In genomic region chr4:63186281-63186870, GRCm38 (mm10) we compare ENCODE assay signal across 8 mouse cellular contexts. TPM values are rescaled to one million over a fixed set of nuclear protein-coding genes. Genes with fewer than 3 reads are reported as not detected.
DNase-seq lines count a peak whose midpoint lies in the region; ATAC-seq and TF ChIP-seq lines count a peak whose summit lies in the region.

No protein-coding gene starts in this region.

- TF ChIP-seq CTCF in kidney, adult 2 months (conservative IDR thresholded peaks at IDR 0.05; ENCODE audit: insufficient read depth, insufficient read length, low read depth, low read length): no peak
- TF ChIP-seq CTCF in layer of hippocampus, adult 2 months (conservative IDR thresholded peaks at IDR 0.05): no peak

- H3K27ac ChIP-seq in kidney, adult 2 months (ENCODE audit: insufficient read depth, low read depth, low read length): no peak overlapping the region
- H3K27ac ChIP-seq in hindbrain, embryonic 15.5 days (replicated peaks): no peak overlapping the region
- H3K27ac ChIP-seq in liver, embryonic 15.5 days (replicated peaks): peak overlapping the region; percentile 57; the same call in 1 of the 2 replicates
- no peak overlapping the region for H3K27ac ChIP-seq in neural tube, embryonic 13.5 days (replicated peaks)
- no peak overlapping the region for H3K27ac ChIP-seq in layer of hippocampus, adult 2 months

- no peaks in the 10 kb centered on the region for H3K9me3 ChIP-seq in hindbrain, embryonic 15.5 days
- no peaks in the 10 kb centered on the region for H3K9me3 ChIP-seq in liver, embryonic 15.5 days (replicated peaks)
- no peaks in the 10 kb centered on the region for H3K9me3 ChIP-seq in neural tube, embryonic 13.5 days

- DNase-seq in kidney, adult 2 months: peak; percentile 51
- DNase-seq in kidney, postnatal 10 days: no peak
- no peak for DNase-seq in urinary bladder, postnatal 25 days (ENCODE audit: low spot score)
- no peak for DNase-seq in layer of hippocampus, adult 2 months (ENCODE audit: low spot score in 2 of 2)
- DNase-seq in right cerebral cortex, postnatal 4 days: no peak

- TF ChIP-seq POLR2A in kidney, adult 2 months (IDR thresholded peaks at IDR 0.05; ENCODE audit: low read depth, low read length): no peak

- H3K9ac ChIP-seq in hindbrain, embryonic 15.5 days: no peak overlapping the region
- H3K9ac ChIP-seq in liver, embryonic 15.5 days: no peak overlapping the region
- H3K9ac ChIP-seq in neural tube, embryonic 13.5 days: no peak overlapping the region

- no peaks in the 10 kb centered on the region for H3K27me3 ChIP-seq in kidney, adult 2 months (replicated peaks; ENCODE audit: control insufficient read depth, insufficient read depth, low read length)
- H3K27me3 ChIP-seq in hindbrain, embryonic 15.5 days: no peaks in the 10 kb centered on the region
- no peaks in the 10 kb centered on the region for H3K27me3 ChIP-seq in liver, embryonic 15.5 days
- H3K27me3 ChIP-seq in neural tube, embryonic 13.5 days: no peaks in the 10 kb centered on the region

- no peak overlapping the region for H3K4me3 ChIP-seq in kidney, adult 2 months (ENCODE audit: insufficient read depth, low read depth, low read length)
- no peak overlapping the region for H3K4me3 ChIP-seq in hindbrain, embryonic 15.5 days
- no peak overlapping the region for H3K4me3 ChIP-seq in liver, embryonic 15.5 days (replicated peaks)
- no peak overlapping the region for H3K4me3 ChIP-seq in neural tube, embryonic 13.5 days
- no peak overlapping the region for H3K4me3 ChIP-seq in layer of hippocampus, adult 2 months

- H3K4me1 ChIP-seq in kidney, adult 2 months (ENCODE audit: control insufficient read depth, insufficient read depth, low read length): peaks cover 5% of the 10 kb centered on the region
- peaks cover 5% of the 10 kb centered on the region; the same call in 1 of the 2 replicates for H3K4me1 ChIP-seq in hindbrain, embryonic 15.5 days (replicated peaks)
- peaks cover 5% of the 10 kb centered on the region; the same call in 1 of the 2 replicates for H3K4me1 ChIP-seq in liver, embryonic 15.5 days (replicated peaks)
- H3K4me1 ChIP-seq in neural tube, embryonic 13.5 days (replicated peaks): peaks cover 5% of the 10 kb centered on the region; the same call in 1 of the 2 replicates

- peak; percentile 61 for ATAC-seq in hindbrain, embryonic 15.5 days (ENCODE audit: low FRiP score, low read depth)
- peak; percentile 71 for ATAC-seq in liver, embryonic 15.5 days (ENCODE audit: insufficient read depth)
- ATAC-seq in neural tube, embryonic 13.5 days (ENCODE audit: low read depth): peak; percentile 44; the same call in 1 of the 2 replicates

- no peaks in the 10 kb centered on the region for H3K36me3 ChIP-seq in kidney, adult 2 months (ENCODE audit: control insufficient read depth, insufficient read depth, low read length)
- no peaks in the 10 kb centered on the region for H3K36me3 ChIP-seq in hindbrain, embryonic 15.5 days
- no peaks in the 10 kb centered on the region for H3K36me3 ChIP-seq in liver, embryonic 15.5 days (replicated peaks)
- H3K36me3 ChIP-seq in neural tube, embryonic 13.5 days: no peaks in the 10 kb centered on the region

- H3K4me2 ChIP-seq in hindbrain, embryonic 15.5 days: 0 out of 2 replicates have a peak overlapping the region, but pooled peaks have one; percentile 4
- peak overlapping the region; percentile 30; the same call in 1 of the 2 replicates for H3K4me2 ChIP-seq in liver, embryonic 15.5 days
- no peak overlapping the region for H3K4me2 ChIP-seq in neural tube, embryonic 13.5 days

- WGBS in kidney, adult 2 months: 28% methylated on average over 21 of the region's 21 CpGs
- WGBS in hindbrain, embryonic 15.5 days: 47% methylated on average over 21 of the region's 21 CpGs
- WGBS in liver, embryonic 15.5 days (ENCODE audit: insufficient replicate concordance): 54% methylated on average over 21 of the region's 21 CpGs
- whole genome bisulfite sequencing in neural tube, embryonic 13.5 days: 35% methylated on average over 21 of the region's 21 CpGs

RNA-seq across cellular contexts. Expression of gene Kif12, which starts 14.4 kb away (rescaled TPM):
- polyA plus RNA-seq in kidney, adult 2 months (2012; rRNA removed): 187 and 263 TPM in 2 replicates
- polyA plus RNA-seq in hindbrain, embryonic 15.5 days (2015; fragmentation: Nextera tagmentation; extraction: Ambion mirVana): 0.09 and 0.10 TPM in 2 replicates
- 5.1 and 5.7 TPM in 2 replicates for polyA plus RNA-seq in liver, embryonic 15.5 days (2015; fragmentation: Nextera tagmentation; extraction: Ambion mirVana)
- not detected in 2 replicates for polyA plus RNA-seq in neural tube, embryonic 13.5 days (2015; fragmentation: Nextera tagmentation; extraction: Ambion mirVana)
- total RNA-seq in layer of hippocampus, adult 2 months (2021): not detected

RNA-seq across cellular contexts. Expression of gene Col27a1, which starts 27.4 kb away (rescaled TPM):
- 23.1 and 31.7 TPM in 2 replicates for polyA plus RNA-seq in kidney, adult 2 months (2012; rRNA removed)
- 2.2 and 3.3 TPM in 2 replicates for polyA plus RNA-seq in hindbrain, embryonic 15.5 days (2015; fragmentation: Nextera tagmentation; extraction: Ambion mirVana)
- 1.8 and 2.1 TPM in 2 replicates for polyA plus RNA-seq in liver, embryonic 15.5 days (2015; fragmentation: Nextera tagmentation; extraction: Ambion mirVana)
- 3.0 and 4.6 TPM in 2 replicates for polyA plus RNA-seq in neural tube, embryonic 13.5 days (2015; fragmentation: Nextera tagmentation; extraction: Ambion mirVana)
- 1 to 10 TPM; 4.1 to 5.1 TPM for total RNA-seq in layer of hippocampus, adult 2 months (2021)

RNA-seq across cellular contexts. Expression of gene Ambp, which starts 31.8 kb away (rescaled TPM):
- polyA plus RNA-seq in kidney, adult 2 months (2012; rRNA removed): 2.7 and 3.9 TPM in 2 replicates
- polyA plus RNA-seq in hindbrain, embryonic 15.5 days (2015; fragmentation: Nextera tagmentation; extraction: Ambion mirVana): 0.12 and 1.1 TPM in 2 replicates
- 1,215 and 1,486 TPM in 2 replicates for polyA plus RNA-seq in liver, embryonic 15.5 days (2015; fragmentation: Nextera tagmentation; extraction: Ambion mirVana)
- 0.23 and 0.66 TPM in 2 replicates for polyA plus RNA-seq in neural tube, embryonic 13.5 days (2015; fragmentation: Nextera tagmentation; extraction: Ambion mirVana)
- total RNA-seq in layer of hippocampus, adult 2 months (2021): not detected

Comparison
In these comparisons a context has a peak if more than half of its experiments do, and no peak if none do; other contexts are left out.
1. RNA of gene Kif12, which starts 14.4 kb away (polyA plus RNA-seq): 187 to 263 TPM in kidney, adult 2 months; 5.1 to 5.7 TPM in liver, embryonic 15.5 days, 0.09 to 0.10 TPM in hindbrain, embryonic 15.5 days and not detected in neural tube, embryonic 13.5 days; every median in the first group is over 10 times any median in the second.
2. RNA of gene Ambp, which starts 31.8 kb away (polyA plus RNA-seq): 1,215 to 1,486 TPM in liver, embryonic 15.5 days; 2.7 to 3.9 TPM in kidney, adult 2 months, 0.12 to 1.1 TPM in hindbrain, embryonic 15.5 days and 0.23 to 0.66 TPM in neural tube, embryonic 13.5 days; every median in the first group is over 100 times any median in the second.
3. Peak in every context shown above with its lines, with median percentiles within 50 percentile points of each other: ATAC-seq.